Mouse (Mus musculus) left cerebral cortex, postnatal 10 days (tissue): ENCODE measurements at regions not wholly inside any gene's neighbourhood (a gene's known extent, or its start where the extent isn't known, plus 50 kb on each side); places are given as distances from the start of the nearest gene placed in this dataset.

Experiments
- DNase-seq, 2 experiments: peaks; one replicate each; pipeline ENCODE4 v3.0.0; 2021 to 2022; ENCODE audit warnings: low spot score in 2 of 2, mixed read lengths in 1 of 2; ENCODE audit errors: extremely low spot score in 1 of 2
- intact Hi-C: fragments of 180-260 bp; cut with DNase I; formaldehyde crosslinking; loops from one replicate; pipeline ENCODE4 v1.15.1; 2025

DNA sequence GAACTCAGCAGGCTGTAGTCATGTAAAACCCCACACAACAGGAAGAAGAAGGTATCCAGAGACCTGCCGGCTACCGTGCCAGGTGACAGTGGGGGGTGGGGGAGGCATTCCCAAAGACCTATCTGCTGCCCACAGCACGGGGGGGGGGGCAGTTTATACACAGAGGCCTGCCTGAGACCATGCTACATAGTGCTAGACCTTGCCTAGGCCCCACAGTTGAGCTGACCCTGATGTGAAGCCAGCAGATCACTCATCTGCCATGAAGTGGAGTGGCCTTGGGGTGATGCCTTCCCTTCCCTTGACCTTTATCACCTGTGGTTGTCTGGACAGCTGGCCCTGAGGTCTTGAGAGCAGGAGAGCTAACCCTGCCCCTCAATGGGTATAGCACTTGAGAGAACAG is 108.6 kb upstream of the Pik3r1 start:
- DNase-seq, result no peak
- intact Hi-C loops, result no loop called here

DNA sequence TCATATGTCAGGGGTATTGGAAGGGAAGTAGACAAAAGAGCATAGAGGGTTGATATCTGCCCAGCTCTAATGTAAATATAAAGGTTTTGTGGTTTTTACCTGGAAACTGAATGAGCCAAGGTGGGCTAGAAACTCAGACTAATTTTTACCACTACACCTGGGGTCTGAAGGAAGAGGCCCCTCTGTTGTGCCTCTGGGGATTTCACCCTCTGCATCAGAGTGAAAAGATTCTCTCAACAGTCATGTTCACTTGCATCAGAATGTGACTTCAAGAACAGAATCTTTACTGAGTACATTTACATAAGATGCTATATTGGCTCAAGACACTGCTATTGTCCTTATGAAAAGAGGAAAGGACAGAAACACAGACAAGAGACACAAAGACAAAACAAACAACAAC is 110.2 kb upstream of the Pik3r1 start:
- intact Hi-C loops, result no loop called here
- no peak for DNase-seq

DNA sequence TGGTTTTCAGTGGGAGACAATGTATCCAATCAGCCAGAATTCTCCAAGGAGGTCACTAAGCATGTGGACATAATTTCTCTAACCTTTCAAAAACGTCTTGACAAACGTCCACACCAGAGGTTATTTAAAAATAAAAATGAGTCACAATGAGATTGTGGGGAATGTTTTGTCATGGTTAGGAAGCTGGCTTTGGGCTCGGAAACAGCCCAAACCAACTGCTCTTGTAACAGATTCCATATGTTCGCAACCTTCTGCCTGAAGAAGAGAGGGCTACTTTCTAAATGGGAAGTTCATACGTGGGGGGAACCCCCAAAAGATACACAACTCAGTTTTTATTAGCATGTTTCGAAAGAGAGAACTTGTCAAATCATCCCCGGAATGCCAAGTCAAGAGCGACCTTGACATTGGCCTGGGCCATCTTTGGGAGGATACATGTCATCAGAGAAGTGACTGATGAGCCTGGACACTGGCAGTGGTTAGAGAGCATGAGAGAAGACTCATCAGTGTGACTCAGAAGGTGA is 111.6 kb upstream of the Pik3r1 start:
- intact Hi-C loops, result no loop called here
- no peak for DNase-seq

DNA sequence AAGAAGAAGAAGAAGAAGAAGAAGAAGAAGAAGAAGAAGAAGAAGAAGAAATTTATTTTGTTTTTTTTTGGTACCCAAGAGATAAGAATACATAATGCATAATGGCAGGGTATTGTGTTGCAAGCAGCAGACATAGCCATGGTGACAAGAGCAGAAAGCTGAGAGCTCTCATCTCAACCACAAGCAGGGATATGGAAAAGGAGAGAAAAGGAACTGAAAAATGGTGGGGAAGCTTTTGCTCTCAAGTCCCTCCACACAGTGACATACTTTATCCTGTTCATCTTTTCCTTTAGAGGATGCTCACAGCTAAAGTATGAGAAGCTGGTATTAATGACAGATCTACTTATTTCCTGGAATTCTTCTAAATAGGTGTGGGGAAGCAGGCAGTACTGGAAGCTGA is 115.2 kb upstream of the Pik3r1 start:
- intact Hi-C loops, result no loop called here
- no peak for DNase-seq

DNA sequence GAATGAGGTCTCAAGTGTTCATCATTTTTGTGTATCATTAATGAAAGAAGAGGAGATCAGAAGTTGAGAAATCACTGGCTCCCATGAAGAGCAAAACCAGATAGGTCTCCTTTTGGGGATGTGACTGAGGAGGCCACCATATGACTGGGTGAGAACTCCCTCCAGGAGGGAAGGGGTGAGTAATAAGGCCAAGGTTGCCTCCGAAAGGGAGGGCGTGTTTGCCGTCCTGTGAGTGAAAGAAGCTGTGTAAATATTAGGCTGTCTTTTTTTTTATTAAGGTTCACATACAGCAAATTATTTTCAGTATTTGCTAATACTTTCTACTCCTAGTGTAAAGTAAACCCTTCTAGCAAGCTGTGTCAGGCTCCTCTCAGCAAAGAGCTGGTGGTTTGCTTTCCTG is 116.7 kb upstream of the Pik3r1 start:
- DNase-seq, result no peak
- intact Hi-C loops, result no loop called here

DNA sequence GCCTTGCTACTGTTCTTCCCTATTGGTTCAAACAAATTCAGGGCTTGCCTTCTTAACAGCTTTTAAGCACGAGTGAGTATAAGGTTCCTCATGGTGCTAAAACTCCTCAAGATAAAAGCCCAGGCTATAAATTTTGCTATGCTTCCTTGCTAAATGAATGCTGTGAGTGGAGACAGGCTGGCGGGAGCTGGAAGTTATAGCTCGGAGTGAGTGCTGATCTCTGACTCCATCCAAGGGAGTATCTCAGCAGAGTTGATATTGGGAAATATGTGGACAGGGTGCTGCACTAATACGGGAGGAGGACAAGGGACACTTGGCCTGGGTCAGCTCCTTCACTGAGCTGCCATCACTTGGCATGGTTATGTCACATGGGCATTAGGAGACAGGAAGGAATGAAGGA is 123.5 kb upstream of the Pik3r1 start:
- DNase-seq, result no peak
- intact Hi-C loops, result no loop called here

DNA sequence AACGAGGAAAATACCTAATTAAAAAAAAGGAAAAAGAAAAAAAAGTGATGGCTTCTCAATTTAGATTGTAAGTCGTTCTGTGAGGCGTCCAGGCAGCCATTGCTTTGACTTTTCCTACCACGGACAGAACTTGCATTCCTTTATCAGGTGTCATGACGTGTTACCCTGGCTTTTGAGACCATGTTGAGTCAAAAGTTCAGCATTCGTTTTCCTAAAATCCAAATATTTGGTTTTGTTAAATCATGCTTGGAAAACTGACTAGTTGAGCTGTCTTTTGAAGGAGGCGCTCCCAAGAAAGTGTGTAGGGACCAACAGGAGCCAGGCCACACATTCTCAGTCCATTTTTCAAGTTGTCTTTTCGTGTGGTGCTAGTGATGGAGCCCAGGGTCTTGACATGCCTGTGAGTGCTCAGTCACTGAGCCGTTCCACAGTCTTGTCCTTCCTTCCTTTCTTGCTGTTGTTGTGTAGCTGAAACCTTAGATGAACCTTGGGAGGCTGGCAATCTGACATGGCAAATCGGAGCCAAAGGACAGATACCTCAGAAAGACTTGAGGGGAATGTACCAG is 125.1 kb upstream of the Pik3r1 start:
- intact Hi-C loops, result no loop called here
- DNase-seq, result no peak

DNA sequence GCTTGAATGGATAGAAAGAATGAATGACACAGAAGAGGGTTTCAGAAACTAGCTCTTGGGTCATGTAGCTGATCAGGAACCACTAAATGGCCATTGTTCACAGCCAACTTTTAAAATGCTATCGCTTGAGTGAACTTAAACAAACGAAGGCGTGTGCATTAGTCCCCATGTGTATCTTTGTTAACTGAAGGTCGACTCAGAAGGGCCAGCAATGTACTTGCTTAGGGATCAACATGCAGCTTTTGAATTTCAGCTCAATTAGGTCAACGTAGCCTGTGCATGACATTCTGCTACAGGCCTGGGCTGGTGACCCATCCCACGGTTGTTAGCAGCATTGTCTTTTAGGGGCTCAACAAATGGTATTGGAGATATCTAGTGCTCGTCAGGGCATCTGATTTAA is 127.1 kb upstream of the Pik3r1 start:
- DNase-seq, result no peak
- intact Hi-C loops, result no loop called here

DNA sequence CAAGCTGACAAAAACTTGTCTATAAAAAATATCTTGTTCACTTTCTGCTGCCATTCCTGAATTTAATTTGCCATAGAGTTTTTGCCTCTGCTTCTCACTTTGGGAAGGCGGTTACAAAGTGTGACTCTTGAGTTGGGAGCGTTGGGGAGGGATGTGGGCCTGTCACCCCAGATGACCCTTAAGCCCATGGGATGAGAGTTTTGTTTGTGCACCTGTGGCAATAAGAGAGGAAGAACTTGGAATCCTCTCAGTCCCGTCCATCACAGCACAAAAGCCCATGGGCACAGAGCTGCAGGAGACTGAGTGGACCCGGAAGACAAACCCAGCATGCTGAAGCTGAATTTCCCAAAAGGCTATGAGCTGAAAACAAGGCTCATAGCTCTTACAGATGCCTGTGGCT is 127.7 kb upstream of the Pik3r1 start:
- intact Hi-C loops, result no loop called here
- no peak for DNase-seq

DNA sequence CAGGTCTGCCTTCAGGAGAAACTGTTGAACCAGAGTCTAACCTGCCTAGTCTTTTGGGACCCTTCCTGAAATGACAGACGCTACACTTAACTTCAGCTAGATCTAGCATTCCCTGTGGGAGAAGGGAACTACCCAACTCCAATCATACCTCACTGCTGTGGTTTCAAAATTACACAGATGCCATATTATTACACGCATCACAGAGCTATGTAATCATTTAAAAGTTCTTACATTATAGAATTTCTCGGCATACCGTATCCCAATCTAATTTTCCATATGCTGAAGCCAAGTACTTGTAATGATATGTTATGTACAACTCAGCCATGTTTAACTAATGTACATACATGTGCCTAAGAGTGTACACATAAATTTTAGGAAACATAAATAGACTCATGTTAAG is 128.9 kb upstream of the Pik3r1 start:
- no peak for DNase-seq
- intact Hi-C loops, result no loop called here

DNA sequence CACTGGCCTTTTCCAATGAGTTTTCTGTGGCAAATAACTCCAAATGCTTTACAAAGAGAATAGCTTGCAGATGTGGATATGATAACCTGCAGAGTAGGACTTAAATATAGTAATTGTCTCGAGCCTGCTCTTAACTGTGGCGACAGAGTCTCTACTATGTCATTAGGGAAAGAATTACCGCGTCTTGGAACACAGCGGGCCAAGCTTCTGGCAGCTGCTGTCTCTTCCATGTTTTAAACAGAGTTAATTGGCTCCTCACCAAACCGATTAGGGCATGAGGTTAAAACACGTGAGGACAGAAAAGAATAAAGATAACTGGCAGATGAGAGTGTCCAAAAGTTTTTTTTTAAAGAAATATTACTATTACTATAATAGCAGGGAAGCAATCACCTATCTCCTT is 134.2 kb upstream of the Pik3r1 start:
- intact Hi-C loops, result no loop called here
- no peak for DNase-seq

DNA sequence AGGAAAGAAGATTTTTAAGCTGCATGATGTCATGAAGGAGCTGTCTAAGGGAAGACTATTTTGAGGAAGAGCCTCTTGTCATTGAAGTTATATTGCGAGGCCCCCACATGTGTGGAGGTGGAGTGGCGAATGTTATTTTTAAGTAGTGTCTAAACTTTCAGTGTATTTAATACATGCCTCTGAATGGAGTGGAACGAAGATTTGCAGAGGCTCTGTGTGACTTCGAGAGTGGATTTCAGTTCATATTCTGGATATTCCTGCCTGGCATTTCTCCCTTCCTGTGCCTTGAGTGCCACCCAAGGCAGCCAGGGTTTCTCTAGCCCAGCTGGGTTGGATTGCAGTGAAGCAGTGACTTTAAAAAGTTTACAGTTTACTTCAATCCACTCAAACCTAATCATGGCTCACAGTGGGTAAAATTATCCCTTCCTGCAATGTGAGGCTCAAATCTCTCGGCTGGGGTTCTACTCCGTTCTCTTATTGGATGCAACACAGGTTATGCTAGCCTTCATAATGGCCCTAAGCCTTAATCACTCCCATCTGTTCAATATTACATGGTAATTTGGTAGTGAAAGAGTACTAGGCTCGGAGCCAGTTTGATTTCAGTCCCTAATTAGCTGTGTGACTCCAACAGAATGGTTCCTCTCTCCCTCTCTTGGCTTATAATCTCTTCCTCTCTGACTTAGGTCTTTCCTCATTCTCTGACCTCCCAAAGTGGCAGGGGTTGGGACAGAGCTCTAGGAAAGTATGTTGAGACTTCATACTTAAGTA is 138.1 kb upstream of the Pik3r1 start:
- intact Hi-C loops, result no loop called here
- peak in 1 of 2 experiments; percentile 33 for DNase-seq

DNA sequence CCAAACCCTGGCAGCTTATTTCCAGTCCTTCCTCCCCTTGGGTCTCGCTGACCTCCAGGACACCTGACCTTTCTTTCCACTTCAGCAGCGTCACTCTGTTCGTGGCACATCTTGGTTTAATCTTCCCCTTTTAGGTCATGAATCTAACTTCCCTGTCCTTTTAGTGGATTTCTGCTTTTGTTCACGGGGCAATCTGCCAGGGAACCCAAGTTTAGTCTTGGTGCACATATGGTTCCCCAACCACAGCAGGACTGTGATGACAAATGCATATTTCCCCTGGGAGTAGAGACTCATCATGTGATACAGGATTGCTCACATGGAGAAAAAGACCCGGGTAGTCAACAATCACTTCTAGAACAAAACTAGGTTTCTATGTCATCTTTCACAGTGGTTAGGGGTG is 141.0 kb upstream of the Pik3r1 start:
- intact Hi-C loops, result no loop called here
- DNase-seq, result peak; percentile 29 to 49

DNA sequence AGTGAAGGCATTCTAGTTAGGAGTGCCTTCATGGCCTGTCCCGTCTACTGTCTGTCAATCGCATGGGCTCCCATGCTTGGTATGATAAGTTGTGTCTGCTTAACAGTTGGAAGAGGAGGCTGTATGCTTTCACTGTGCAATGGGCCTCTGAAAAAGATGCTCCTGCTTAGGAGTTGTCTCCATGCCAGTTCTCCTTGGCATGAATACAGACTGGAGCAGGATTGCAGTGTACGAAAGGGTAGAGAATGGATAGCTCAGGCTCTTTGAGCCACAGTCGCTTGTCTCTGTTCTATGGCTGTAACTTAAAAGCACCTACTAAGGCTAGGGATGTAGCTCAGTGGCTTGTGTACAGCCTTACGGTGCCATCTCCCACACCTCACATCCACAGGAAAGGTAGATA is 142.7 kb upstream of the Pik3r1 start:
- intact Hi-C loops, result loop anchor here (5.0 to 10.0 kb wide), 2 partner anchors 143 to 734 kb away; partner anchors contain the start of gene Pik3r1
- no peak for DNase-seq

DNA sequence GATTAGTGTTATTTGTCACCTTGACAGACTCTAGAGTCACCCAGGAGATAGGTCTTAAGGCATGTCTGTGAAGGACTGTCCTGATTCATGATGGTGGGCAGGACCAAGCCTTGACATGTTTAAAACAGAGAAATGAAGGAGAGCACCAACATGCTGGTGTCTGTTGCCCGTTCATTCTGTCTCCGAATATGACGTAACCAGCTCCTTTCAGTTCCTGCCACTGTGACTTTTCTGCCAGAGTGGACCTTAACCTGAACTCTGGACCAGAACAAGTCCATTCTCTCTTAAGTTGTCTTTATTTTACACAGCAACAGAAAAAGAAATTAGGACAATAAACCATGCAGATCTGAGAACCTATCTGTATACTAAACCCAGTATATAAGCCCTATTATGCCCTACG is 146.1 kb upstream of the Pik3r1 start:
- no peak for DNase-seq
- intact Hi-C loops, result loop anchor here (5.0 to 10.0 kb wide), 2 partner anchors 147 to 731 kb away; partner anchors contain the start of gene Pik3r1

DNA sequence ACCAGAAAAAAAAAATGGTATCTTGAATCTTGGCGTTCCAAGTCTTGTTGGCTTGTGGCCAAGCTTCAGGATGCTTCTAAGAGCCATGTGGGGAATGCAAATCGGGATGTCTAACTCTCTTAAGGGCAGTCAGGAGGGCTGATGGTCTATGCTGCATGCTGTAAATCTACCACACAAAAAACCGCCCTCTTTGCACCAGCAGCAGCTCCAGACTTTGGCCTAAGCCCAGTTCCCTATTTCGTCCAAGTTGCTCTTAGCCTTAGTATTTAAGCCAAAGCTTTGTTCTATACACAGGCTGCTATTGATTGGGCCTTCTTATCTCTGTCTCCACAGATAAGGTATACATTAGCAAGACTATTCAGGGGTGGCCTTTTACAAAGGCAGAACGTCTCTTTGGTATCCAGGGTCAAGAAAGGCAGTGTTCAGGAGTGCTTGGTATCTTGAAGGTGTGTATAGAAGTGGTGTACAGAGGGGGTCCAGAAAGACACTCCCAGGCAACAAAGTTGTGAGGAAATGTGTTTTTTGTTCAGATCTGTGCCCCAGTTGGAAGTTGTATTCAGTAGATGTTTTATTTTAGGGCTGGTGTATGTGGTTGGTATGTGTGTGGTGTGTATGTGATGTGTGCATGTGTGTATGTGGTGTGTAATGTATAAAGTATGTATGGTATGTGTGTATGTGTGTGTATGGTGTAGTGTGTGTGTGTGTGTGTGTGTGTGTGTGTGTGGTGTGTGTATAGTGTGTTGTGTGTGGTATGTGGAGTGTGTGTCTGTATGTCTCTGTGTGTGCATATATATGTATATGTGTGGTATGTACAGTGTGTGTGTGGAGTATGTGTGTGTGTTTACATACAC is 146.9 kb upstream of the Pik3r1 start:
- intact Hi-C loops, result loop anchor here (5.0 to 10.0 kb wide), 2 partner anchors 148 to 730 kb away; partner anchors contain the start of gene Pik3r1
- peak; percentile 52 to 65 for DNase-seq

DNA sequence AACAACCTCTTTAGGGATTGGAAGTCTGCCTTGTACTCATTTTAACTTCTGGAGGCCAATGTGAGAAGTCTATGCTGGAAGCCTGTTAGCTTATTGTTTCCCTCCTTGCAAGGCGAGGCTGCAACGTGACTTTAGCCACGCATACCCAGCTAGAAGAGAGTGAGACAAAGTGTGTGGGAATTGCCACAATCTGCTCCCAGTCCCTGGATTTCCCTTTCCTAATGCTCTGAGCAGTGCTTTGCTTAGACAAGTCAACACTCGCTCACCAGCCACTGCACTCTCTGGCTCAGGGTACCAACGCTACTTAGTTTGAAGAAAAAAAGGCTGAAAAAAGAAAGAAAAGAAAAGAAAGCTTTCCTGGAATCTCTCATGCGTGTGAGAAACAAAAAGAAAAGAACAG is 147.5 kb upstream of the Pik3r1 start:
- no peak for DNase-seq
- intact Hi-C loops, result loop anchor here (10.0 kb wide), 1 partner anchor 729 kb away; no protein-coding TSS in a partner anchor

DNA sequence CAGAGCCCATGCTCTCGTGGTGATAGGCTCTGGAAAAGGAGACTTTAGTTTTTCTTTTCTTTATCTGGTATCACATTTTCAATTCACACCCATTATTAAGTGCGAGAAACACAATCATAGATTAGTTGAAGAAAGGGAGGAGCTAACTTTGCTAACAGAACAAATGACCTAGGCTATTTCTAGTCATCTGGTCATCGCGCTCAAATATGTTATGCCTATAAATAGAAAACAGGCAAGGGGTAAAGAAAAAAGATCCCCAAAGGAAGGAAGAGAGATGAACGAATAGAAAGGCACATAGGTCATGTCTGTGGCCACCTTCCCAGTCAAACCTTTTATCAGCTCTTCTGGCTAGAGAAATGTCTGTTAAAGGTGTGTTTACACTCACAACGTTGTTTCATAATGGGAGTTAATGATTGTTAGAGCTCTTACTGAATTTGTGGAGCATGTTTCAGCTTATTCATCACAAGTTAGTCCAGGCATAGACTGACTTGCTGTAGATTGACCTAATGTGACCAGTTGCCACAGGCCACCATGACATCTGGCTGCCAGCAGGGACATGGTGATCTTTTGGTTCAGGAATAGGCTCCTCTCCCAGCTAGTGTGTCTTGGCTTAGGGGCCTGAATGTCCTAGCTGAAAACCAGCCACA is 148.1 kb upstream of the Pik3r1 start:
- intact Hi-C loops, result loop anchor here (10.0 kb wide), 1 partner anchor 729 kb away; no protein-coding TSS in a partner anchor
- DNase-seq, result no peak

DNA sequence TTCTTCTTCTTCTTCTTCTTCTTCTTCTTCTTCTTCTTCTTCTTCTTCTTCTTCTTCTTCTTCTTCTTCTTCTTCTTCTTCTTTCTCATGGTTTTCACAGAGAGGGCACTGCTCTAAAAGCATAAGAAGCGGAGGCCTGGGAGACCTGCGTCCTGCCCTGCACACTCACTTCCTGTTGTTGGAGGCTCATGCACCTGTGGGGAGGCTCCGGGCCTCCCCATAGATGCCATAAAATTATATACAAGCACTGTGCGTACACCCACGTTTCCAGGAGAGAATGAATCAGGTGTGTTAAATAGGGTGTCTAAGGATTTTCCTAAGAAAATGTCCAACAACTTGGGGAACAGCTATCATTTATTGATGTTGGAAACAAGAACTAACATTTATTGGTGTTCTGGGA is 148.9 kb upstream of the Pik3r1 start:
- DNase-seq, result no peak
- intact Hi-C loops, result loop anchor here (10.0 kb wide), 1 partner anchor 728 kb away; no protein-coding TSS in a partner anchor
